Mouse (Mus musculus) intestine, embryonic 16.5 days (tissue): ENCODE results near the gene Coq2. TPM values are rescaled to one million over a fixed set of nuclear protein-coding genes. Genes with fewer than 3 reads are reported as not detected.

ENCODE experiments used
- ATAC-seq: fragments of 200-750 bp; cut with Nextera tagmentation; 2 replicates; pipeline ENCODE4 v1.8.0; 2017; ENCODE audit warnings: moderate TSS enrichment, moderate library complexity
- H3K27ac ChIP-seq: fragments of 300-500 bp; sonication (generic); 2 replicates; pipeline ENCODE4 v1.5.1; 2014; ENCODE audit warnings: mild to moderate bottlenecking, low read length
- H3K27me3 ChIP-seq: fragments of 300-500 bp; sonication (generic); replicated peaks from 2 replicates; pipeline ENCODE4 v1.6.1; 2014; ENCODE audit warnings: low read length, control low read depth, mixed read lengths; ENCODE audit not compliant: control insufficient read depth, insufficient read depth
- H3K36me3 ChIP-seq: fragments of 300-500 bp; sonication (generic); 2 replicates; pipeline ENCODE4 v1.6.1; 2014; ENCODE audit warnings: low read length, control low read depth; ENCODE audit not compliant: control insufficient read depth, insufficient read depth
- H3K4me1 ChIP-seq: fragments of 300-500 bp; sonication (generic); 2 replicates; pipeline ENCODE4 v1.6.1; 2014; ENCODE audit warnings: low read length, control low read depth, mixed read lengths; ENCODE audit not compliant: control insufficient read depth, insufficient read depth
- H3K4me2 ChIP-seq: fragments of 300-500 bp; sonication (generic); 2 replicates; pipeline ENCODE4 v1.6.1; 2014; ENCODE audit warnings: low read depth, low read length, control low read depth
- H3K4me3 ChIP-seq: fragments of 300-500 bp; sonication (generic); 2 replicates; pipeline ENCODE4 v1.5.1; 2014; ENCODE audit warnings: mild to moderate bottlenecking, low read length
- H3K9ac ChIP-seq: fragments of 300-500 bp; sonication (generic); 2 replicates; pipeline ENCODE4 v1.6.1; 2014; ENCODE audit warnings: low read depth, low read length
- H3K9me3 ChIP-seq: fragments of 300-500 bp; sonication (generic); 2 replicates; pipeline ENCODE4 v1.6.1; 2016; ENCODE audit warnings: low read length, control low read depth; ENCODE audit not compliant: control insufficient read depth
- WGBS: fragments of 180-500 bp; shearing (Covaris S2); extraction: QIAGEN DNeasy Blood & Tissue Kit; methylation state at CpG from one replicate; pipeline ENCODE4 v1.1.7; 2014; 5-methylcytosine and 5-hydroxymethylcytosine counted together
- polyA plus RNA-seq: library from polyadenylated mRNA; unstranded; fragments of >200 nt; fragmentation: Nextera tagmentation; extraction: Ambion mirVana; gene quantifications from 2 replicates; pipeline ENCODE4 v1.2.1, GENCODE M21; 2015

The Coq2 gene
- polyA plus RNA-seq, 1 experiment from 2014 or later, result 59.3 TPM

DNA sequence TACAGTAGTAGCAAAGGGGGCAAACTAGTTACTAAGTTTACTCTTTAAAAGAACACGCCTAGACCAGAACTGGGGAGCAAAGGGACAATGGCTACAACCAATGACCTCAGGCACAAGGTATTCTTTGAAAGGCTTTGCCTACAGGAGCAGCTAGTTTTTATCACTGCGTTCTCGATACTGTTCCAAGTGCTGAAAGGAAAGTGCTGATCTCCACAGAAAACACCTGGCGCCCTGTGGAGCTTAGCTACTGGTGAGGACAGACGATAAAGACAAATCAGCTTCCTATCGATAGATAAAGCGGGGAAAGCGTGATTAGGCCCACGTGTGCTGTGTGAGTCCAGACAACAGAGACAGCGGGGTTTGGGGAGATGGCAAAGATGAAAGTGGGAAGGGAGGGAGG, 26.9 kb downstream of the Coq2 start:
- Histone ChIP-seq H3K36me3 (no peaks in the 10 kb centered on the region), H3K27me3 (no peaks in the 10 kb centered on the region), H3K9me3 (no peaks in the 10 kb centered on the region), H3K9ac (no peak overlapping the region), H3K4me1 (peaks cover 36% of the 10 kb centered on the region), H3K4me2 (peak overlapping the region; percentile 21; the same call in 1 of the 2 replicates), H3K27ac (peak overlapping the region; percentile 14; the same call in 1 of the 2 replicates), H3K4me3 (no peak overlapping the region)
- peak; percentile 41 for ATAC-seq
- 54% methylated on average over 10 of the region's 10 CpGs for WGBS

DNA sequence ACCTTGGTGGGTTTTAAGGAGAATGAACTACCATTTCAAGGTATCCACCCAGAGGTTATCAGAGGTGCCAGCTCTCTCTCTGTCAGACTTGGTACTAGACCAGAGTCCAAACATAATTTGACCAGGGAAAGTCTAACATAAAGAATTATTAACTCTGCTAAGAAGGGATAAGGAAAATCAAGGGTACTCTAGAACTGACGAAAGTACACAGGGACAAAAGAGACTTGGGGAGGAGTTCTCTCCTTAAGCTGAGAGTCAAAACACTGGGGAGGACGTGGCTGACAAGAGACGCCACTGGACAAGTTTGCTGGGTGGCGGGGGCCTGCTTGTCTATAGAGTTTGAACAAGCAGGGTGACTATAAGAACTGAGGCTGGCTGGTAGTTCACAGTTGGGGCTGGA, 28.4 kb downstream of the Coq2 start:
- H3K9ac ChIP-seq, result no peak overlapping the region; the same call in 1 of the 2 replicates
- H3K4me1 ChIP-seq, result peaks cover 38% of the 10 kb centered on the region
- peak overlapping the region; percentile 55 for H3K27ac ChIP-seq
- H3K27me3 ChIP-seq, result no peaks in the 10 kb centered on the region
- no peaks in the 10 kb centered on the region for H3K36me3 ChIP-seq
- no peak overlapping the region for H3K4me2 ChIP-seq
- no peak overlapping the region for H3K4me3 ChIP-seq
- H3K9me3 ChIP-seq, result no peaks in the 10 kb centered on the region
- ATAC-seq, result peak; percentile 6; the same call in 1 of the 2 replicates
- 64% methylated on average over 4 of the region's 4 CpGs for WGBS

DNA sequence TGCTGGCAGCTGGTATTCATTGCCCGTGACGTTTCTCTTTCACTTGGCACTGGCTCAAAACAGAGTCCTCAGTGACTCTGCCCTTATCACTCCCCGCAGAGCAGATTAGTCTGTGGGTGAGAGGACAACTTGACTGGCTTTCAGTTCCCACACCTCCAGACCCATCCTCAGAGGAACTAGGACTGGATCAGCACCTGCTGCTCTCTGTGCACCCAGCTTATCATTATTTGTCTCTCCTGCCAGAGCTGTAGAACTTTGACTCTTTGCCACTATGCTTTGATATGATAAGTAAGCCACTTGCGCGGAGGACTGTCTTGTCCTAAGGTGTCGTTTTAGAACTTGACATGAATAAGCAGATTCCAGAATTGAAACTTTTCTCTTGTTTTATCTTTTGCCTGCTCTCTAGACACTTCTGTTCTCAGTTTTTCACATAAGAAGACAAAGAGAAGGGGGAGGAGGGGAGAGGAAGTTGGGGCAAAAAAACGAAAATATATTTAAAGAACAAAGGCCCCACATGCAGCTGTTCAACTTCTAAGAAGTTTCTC, 30.9 kb downstream of the Coq2 start:
- Histone ChIP-seq H3K4me2 (no peak overlapping the region; the same call in 1 of the 2 replicates), H3K27me3 (no peaks in the 10 kb centered on the region), H3K4me3 (no peak overlapping the region), H3K9me3 (no peaks in the 10 kb centered on the region), H3K4me1 (peaks cover 31% of the 10 kb centered on the region), H3K36me3 (no peaks in the 10 kb centered on the region), H3K9ac (no peak overlapping the region), H3K27ac (peak overlapping the region; percentile 72)
- peak; percentile 89 for ATAC-seq
- 44% methylated on average over 7 of the region's 7 CpGs for WGBS

DNA sequence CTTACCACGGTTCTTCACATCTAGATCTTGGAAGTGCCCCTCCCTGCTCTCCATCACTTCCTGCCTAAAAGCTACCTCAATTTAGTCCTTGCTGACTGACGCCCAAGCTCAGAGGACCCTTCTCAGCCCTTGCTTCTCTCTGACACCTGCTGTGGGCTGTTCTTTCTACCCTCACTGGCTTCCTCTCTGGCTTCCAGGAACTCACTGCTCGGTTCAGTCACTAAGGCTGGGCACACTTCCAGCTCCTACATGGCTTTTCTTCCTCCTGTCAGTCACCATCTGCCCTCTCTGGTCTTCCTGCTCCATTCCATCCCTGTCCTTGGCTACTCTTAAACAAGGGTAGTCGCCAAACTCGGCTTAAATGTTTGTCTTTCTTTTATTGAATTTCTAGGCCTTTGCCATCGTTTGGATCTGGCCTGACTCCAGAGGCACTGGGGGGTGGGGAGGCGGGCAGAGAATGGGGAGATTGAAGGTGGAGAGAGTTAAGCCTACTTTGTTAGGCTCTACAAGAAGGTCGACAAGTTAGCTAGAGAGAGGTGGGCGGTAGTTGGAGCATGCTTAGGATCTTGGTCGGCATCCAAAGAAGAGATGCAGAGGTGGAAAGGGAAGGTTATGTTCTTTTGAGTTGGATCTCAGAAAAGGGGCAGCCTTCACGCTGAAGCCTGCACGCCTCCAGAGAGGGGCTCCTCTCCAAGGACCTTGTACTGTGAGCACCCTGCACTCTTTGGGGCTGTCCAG, 31.5 kb downstream of the Coq2 start:
- H3K27me3 ChIP-seq, result no peaks in the 10 kb centered on the region
- ATAC-seq, result peak; percentile 8; the same call in 1 of the 2 replicates
- no peaks in the 10 kb centered on the region for H3K36me3 ChIP-seq
- H3K9me3 ChIP-seq, result no peaks in the 10 kb centered on the region
- WGBS, result 55% methylated on average over 12 of the region's 12 CpGs
- H3K4me1 ChIP-seq, result peaks cover 29% of the 10 kb centered on the region
- H3K27ac ChIP-seq, result peak overlapping the region; percentile 72
- H3K4me3 ChIP-seq, result no peak overlapping the region
- no peak overlapping the region; the same call in 1 of the 2 replicates for H3K4me2 ChIP-seq
- H3K9ac ChIP-seq, result no peak overlapping the region

DNA sequence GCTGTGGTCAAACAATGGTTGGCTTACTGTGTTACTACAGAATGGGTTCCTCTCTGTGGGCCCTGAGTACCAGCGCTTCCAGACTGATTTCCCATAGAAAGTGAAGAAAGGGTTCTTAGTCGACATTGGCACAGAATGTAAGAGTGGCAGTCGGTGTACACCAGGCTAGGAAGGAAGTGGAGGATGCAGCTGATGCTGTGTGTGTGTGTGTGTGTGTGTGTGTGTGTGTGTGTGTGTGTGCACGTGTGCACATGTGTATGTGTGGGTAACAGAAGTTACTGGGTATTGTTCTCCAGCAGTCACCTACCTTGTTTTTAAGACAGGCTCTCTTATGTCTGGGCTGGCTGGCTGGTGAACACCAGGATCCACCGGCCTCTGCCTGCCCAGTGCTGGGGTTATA, 32.6 kb downstream of the Coq2 start:
- Histone ChIP-seq H3K27me3 (no peaks in the 10 kb centered on the region), H3K9me3 (no peaks in the 10 kb centered on the region), H3K4me2 (no peak overlapping the region), H3K27ac (no peak overlapping the region), H3K36me3 (no peaks in the 10 kb centered on the region), H3K9ac (no peak overlapping the region), H3K4me3 (no peak overlapping the region), H3K4me1 (peaks cover 23% of the 10 kb centered on the region)
- WGBS, result 87% methylated on average over 5 of the region's 5 CpGs
- ATAC-seq, result no peak

DNA sequence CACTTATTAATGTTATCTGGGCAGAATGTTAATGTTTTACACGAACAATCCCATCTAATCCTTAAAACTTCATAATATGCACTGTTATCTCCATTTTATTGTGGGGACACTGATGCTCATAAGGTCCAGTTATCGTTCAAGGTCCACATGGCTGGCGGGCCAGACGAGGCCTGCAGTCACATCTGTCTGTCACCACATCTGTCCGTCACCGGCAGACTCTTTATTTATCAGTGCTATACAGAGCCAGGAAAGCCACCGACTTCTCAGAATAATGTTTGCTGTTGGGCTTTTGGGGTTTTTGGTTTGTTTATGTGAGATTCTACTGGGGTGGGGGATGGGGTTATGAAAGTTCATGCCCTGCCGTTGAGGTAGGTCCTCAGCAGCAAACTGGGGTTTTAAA, 36.5 kb downstream of the Coq2 start:
- H3K4me1 ChIP-seq, result peaks cover 20% of the 10 kb centered on the region
- no peak overlapping the region for H3K27ac ChIP-seq
- 48% methylated on average over 8 of the region's 8 CpGs for WGBS
- no peaks in the 10 kb centered on the region for H3K27me3 ChIP-seq
- H3K4me3 ChIP-seq, result no peak overlapping the region
- no peaks in the 10 kb centered on the region for H3K9me3 ChIP-seq
- H3K36me3 ChIP-seq, result no peaks in the 10 kb centered on the region
- no peak overlapping the region for H3K9ac ChIP-seq
- ATAC-seq, result peak; percentile 72
- H3K4me2 ChIP-seq, result no peak overlapping the region

DNA sequence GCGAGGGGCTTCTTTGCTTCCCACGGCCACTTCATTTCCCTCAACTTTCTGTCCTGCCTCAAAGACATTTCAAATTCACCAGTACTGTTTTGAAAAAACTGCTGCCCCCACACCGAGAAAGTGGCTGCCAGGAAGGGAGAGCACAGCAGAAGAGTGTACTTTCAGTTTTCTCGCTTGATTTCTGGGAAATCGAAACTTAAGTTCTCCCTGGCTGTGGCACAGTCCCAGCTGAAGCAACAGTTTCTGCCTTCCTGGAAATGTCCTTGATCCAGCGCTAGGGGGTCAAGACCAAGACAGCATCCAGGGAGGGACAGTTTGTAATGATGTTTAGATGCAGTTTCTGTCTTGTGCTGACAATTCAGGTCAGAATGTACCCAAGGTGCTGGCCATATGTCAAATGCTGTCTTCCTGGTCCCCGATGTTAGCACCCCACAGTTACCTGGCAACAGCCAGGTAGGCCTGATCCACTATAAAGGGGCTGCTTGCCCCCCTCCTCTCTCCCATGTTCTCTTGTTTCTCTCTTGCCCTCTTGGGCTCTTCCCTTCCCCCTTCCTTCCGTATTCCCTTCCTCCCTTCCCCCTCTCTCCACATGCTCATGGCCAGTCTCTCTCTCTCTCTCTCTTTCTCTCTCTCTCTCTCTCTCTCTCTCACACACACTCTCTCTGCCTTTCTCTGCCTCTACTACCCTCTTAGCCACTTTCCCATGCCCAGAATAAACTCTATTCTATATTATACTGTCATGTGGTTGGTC, 38.0 kb downstream of the Coq2 start:
- 0 out of 2 replicates have a peak overlapping the region, but pooled peaks have one; percentile 10 for H3K9ac ChIP-seq

DNA sequence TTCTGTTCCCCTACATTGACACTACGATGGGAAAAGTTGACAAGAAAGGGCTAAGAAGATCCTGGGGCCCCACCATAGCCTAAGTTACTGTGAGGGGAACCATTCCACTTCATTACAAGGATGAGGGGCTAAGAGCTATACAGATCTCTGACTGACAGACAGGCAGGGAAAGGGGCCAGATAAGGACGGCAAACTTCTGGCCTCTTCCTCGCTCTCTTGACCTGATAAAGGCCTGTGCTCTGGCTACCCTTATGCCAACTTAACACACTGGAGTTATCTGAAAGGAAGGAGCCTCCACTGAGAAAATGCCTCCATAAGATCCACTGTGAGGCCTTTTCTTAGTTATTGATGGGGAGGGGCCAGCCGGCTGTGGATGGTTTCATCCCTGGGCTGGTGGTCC, 39.0 kb downstream of the Coq2 start:
- Histone ChIP-seq H3K4me3 (no peak overlapping the region), H3K4me2 (no peak overlapping the region), H3K4me1 (peaks cover 13% of the 10 kb centered on the region), H3K9ac (no peak overlapping the region), H3K27me3 (no peaks in the 10 kb centered on the region), H3K27ac (no peak overlapping the region), H3K36me3 (no peaks in the 10 kb centered on the region), H3K9me3 (no peaks in the 10 kb centered on the region)
- WGBS, result 87% methylated on average over 4 of the region's 4 CpGs
- ATAC-seq, result no peak

More for the DNA sequence above, 38.0 kb downstream of the Coq2 start:
- H3K4me2 ChIP-seq, result 0 out of 2 replicates have a peak overlapping the region, but pooled peaks have one; percentile 6
- 61% methylated on average over 8 of the region's 8 CpGs for WGBS
- H3K27ac ChIP-seq, result peak overlapping the region; percentile 42; the same call in 1 of the 2 replicates
- no peak overlapping the region for H3K4me3 ChIP-seq
- H3K4me1 ChIP-seq, result peaks cover 15% of the 10 kb centered on the region
- H3K27me3 ChIP-seq, result no peaks in the 10 kb centered on the region
- no peaks in the 10 kb centered on the region for H3K9me3 ChIP-seq
- no peak for ATAC-seq
- no peaks in the 10 kb centered on the region for H3K36me3 ChIP-seq

DNA sequence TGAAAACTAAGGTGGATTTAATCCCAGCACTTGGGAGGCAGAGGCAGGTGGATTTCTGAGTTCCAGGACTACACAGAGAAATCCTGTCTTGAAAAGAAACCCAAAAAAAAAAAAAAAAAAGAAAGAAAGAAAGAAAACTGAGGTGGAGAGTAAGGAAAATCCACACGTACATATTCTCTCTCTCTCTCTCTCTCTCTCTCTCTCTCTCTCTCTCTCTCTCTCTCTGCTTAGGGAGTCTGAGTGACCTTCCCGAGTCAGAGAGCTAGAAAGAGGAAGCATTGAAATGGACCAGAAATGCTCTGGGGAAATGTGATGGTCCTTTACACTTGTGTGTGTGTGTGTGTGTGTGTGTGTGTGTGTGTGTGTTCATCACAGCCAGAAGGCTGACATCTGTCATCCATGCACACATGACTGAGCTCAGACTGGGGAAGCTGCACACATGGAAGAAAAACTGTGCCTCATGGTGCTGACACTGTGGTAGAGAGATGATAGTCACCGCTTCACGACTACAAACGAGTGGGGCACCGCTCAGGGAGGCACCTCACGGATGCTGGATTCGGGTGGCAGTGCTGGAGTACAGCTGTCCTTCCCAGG, 40.0 kb downstream of the Coq2 start:
- Histone ChIP-seq H3K27me3 (no peaks in the 10 kb centered on the region), H3K4me3 (no peak overlapping the region), H3K9me3 (no peaks in the 10 kb centered on the region), H3K27ac (no peak overlapping the region), H3K36me3 (no peaks in the 10 kb centered on the region), H3K9ac (no peak overlapping the region), H3K4me1 (peaks cover 13% of the 10 kb centered on the region), H3K4me2 (no peak overlapping the region)
- no peak for ATAC-seq
- 86% methylated on average over 8 of the region's 8 CpGs for WGBS
